Mouse (Mus musculus): ENCODE data around the gene Dupd1.

The Dupd1 gene

DNA sequence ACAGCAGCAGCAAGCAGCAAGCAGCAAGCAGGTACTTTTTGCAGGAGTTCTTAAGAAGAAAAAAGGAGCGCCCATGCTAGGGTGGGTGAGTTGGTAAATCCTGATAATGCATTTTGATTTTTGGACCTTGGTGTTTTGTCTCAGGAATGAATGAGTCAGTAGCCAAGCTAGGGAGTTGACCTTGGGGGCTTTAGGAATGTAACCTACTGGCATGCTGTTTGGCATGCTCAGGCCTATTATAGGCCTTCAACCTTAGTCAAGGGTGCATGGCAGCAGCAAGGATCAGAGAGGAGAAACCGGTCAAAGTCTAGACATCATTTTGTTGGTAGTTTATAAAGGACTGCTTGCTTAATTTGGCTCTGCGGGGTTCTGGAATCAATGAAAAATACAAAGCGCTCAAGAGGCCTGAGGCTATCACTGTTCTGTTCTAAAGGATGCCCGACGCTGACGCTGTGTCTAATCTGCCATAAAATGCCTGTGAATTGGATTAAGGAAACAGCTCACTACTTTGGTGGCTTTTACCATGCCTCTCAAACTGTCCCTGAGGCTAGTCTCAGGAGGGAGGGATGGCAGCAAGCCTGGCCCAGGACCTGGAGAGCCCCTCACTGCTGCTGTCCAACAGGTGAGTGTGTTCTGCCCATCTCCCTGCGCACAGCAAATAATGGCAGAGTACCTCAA is 7.8 kb upstream of the Dupd1 start:
- no peak for DNase-seq (ENCODE audit: low read depth, low spot score)

DNA sequence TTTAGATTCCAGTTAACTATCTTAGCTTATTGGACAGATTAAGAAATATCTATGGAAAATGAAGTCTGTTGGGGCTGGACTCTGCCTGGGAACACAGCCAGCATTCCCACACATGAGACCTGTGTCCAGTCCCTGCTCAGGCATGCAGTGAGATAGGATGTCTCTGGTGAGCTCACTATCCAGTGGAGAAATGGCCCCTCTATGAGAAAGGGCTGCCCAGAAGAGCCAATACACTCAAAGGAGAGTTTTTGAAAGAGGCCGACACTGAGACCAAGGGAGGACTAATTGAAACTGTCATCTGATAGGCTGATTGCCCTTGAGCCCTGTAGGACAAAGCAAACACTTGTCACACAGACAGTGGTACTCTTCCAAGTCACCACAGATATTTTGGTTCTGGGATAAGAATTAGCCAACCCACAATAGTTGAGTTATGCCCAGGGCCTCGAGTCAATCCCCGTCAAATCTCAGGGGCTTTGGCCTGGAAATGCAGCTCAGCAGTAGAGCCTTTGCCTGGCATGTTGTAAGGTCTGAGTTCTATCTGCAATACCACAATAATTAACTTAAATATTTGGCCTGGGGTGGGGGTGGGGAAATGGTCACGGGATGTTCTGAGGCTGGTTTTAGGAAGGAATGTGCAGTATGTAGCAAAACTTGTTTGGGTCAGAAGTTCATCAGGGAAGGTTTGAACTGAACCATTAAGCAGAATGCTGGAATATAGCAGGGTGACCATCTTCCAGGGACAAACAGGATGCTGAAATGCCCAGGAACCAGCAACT is 6.2 kb upstream of the Dupd1 start:
- no peak for DNase-seq (ENCODE audit: low read depth, low spot score)

DNA sequence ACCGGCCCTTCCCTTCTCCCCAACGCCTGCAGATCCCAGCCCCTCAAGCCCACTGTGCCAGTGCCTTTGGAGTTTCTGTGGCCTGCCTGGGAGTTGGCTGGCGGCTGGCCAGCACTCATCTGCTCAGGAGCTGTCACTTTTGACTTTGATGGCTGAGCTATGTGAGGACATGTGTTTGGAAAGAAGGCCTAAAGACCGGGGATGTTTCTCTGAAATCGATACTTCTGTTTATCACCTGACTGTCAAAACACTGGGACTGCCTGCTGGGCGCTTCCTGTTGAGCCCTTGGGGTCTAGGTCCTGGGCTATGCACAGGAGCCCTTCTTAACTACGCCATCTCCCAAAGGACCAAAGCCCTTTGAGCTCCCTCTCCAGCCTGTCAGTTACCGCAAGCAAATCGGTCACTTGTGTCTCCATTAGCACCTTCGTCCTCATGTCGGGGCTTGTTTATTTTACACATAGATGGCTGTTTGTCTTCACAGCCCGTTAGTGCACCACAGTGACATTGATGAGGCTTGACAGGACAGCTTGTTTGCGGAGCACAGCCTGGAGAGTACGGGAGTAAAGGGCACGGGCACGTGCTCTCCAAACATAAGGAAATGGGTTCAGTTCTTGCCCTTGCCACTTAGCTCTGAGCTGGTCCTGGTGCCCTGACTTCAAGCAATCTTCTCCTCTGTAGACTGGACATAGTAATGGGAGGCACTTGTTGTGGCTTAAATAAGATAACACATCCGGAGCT is 5.4 kb upstream of the Dupd1 start:
- peak; percentile 44 for DNase-seq (ENCODE audit: low read depth, low spot score)

DNA sequence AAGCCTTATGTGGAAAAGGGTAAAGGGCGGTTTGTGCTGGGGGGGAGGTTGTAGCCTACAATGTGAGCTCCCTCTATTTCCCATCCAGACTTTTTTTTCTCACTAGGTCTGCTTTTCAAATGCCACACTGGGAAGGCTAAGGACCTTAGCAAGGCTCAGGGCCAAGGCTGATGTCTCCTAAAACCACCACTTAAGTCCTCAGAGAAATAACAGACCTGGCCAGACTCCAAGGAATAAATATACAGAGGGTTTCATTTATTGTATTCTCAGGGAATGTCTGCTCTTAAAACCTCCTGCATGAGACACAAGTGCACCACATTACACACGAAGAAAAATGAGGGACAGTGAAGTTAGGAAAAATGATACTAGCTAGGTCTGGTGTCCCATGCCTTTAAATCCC is 3.1 kb downstream of the Dupd1 start:
- DNase-seq (ENCODE audit: low read depth, low spot score), result no peak

DNA sequence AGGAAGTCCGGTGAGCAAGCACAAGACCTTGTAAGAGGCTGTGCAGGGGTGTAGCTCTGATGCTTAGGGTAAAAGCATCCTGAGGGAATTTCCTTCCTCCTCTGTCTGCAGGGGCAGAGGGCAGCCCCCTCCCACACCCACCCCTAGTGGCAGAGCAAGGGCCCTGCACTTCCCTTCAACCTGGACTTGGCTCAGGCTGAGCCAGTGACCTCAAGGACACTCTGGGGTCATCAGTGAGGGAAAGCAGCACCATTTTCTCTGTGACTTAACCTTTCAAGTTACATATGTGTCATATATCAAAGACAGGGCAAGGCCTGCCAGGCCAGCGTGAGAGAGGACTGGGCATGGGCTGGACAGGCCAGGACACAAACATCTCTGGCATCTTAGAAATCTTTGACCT is 4.8 kb downstream of the Dupd1 start:
- no peak for DNase-seq (ENCODE audit: low read depth, low spot score)

DNA sequence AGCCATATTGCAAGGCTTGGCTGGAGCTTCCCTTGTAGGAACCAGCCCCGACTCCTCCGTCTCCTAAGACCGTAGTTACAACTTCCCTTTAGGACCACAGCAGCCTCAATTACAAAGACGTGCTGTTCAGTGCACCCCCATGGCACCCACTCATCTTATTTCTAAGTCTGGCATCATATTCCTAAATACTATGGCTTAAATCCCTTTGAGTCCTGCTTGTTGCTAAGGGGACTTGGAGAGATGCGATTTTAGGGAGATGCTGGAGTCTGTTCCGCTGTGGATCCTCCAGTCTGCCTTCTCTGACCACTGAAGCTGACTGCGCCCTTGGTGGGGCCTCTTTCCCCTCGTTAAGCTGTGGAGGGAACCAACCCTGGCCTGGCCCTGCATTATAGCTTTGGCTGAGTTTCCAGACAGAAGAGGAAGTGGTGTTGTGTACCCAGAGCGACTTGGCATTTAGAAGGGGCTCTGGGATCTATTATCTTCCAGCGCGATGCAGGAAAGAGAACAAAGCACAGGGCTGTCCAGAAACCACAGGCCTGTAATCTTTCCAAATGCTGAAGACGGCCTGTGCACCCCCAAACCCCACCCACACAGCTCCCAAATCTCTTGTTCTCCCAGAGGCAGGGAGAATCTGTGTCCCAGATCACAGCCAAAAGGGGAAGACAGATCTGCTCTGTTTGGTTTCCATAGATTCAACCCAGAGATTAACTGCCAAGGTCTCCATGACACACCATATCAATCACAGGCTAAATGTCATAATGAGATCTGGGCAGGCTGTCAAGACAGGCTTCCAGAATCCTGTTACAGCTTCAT is 7.4 kb downstream of the Dupd1 start:
- DNase-seq (ENCODE audit: low read depth, low spot score), result no peak

DNA sequence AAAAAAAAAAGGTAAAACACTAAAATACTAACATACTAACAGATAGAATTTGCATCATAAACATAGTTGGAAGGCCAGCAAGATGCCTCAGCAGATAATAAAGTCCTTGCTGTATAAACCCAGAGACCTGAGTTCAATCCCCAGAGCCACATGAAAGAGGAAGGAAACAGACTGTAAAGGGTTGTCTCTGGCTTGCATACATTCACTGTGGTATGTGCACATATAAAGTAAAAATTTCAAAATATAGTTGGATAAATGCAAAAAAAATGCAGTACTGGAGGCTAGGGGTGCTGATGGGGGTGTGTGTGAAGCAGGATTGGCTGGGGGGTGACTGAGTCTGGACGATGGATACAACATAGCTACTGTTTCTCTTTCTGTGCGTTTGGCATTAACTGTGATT is 8.9 kb downstream of the Dupd1 start:
- no peak for DNase-seq (ENCODE audit: low read depth, low spot score)

DNA sequence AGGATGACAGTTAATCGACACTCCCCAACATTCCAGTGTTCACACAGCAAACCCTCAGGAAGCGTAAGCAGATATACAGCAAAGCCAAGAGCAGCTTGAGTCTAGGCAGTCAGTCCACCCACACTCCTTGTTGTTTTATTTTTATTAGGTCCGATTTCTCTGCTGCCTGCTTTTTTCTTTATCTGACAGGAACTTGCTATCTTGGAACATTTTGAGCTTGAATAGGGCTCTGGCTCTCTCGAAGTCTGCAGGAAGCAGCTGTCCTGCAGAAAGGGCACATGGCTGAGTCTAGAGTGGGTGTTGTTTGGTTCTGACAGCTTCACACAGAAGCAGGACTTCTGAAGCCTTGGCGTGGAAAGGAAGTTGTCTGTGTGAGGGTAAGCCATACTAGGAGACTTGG is 11.1 kb downstream of the Dupd1 start:
- DNase-seq (ENCODE audit: low read depth, low spot score), result no peak

DNA sequence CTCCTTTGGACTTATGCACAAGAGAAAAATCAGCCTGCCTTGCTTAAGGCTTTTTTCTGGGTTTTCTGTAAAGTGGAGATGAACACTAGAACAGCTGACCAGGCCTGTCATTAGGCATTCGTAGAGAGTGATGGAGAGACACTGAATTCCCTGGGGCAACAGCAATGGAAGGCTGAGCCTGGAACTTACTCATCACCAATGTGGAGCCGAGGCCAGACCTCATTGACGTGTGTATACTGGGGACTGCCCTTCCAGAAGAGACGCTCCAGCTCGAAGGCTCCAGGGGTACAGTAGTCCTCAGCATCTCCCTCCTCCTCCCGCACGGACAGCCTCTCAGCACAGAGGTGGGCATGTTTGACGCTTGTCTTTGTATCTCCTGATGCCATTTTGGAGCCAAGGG is 11.7 kb downstream of the Dupd1 start:
- no peak for DNase-seq (ENCODE audit: low read depth, low spot score)

DNA sequence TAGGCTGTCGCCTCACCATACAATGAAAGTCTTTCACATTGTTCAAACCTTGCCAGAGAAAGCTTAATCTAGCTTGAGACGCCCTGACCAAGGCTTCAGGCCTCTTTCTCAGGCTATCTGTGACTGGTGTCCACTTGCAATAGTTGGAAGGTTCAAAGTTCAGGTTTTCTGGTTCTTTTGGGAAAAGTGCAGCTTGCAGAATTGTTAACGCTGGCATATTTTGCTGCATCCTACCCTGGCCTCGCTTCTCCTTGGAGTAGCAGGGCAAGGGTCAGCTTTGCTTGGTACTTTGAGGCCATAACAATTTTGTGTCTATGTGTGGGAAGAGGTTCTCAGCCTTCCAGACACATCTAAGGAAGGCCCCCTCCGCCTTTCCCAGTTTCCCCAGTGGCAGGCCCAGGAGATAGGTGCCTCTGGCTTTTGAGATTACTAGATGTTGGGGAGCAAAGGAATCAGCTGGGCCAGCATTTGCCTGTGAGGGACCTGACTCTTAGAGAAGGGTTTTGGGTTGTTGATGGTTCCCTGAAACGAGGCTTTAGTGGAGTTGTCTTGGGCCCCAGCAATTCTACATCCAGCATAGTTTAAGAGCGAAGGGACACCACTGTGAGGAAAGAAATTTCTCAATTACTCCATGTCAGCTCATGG is 18.1 kb downstream of the Dupd1 start:
- no peak for DNase-seq (ENCODE audit: low read depth, low spot score)

DNA sequence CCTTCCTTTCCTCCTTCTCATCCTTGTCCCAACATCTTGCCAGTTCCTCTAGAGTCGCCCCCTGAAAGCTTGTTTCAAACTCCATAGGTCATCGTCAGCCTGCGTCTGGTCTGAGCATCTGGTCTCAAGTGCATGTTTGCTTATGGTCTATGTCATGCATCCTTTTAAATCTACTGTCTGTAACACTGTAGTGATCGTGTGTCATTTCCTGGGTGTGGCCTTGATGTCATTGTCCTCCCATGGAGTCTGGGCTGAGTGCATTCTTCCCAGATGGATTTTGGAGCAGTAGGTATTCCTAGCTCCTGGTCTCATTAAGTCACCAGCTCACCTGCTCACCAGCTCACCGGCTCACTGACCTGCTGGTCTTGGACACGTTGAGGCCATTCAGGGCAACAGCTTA is 19.4 kb downstream of the Dupd1 start:
- DNase-seq (ENCODE audit: low read depth, low spot score), result no peak

DNA sequence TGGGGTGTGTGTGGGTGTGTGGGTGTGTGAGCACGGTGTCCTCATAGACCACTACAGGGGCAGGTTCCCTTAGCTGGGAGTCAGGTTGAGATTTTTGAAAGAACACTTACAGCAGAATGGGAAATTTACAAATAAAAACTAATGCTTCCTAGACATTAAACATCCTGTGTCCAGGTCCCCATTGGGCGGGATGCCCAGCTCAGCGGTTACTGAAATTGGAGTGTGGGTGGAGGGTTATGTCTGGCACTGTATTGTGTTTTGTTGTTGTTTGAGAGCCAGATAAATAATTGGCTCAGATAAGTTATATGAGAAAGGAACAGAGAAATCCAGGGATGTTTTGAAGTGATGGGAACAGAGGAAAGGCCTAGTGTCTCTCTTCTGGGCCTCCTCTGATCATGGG is 23.3 kb downstream of the Dupd1 start:
- DNase-seq (ENCODE audit: low read depth, low spot score), result no peak

DNA sequence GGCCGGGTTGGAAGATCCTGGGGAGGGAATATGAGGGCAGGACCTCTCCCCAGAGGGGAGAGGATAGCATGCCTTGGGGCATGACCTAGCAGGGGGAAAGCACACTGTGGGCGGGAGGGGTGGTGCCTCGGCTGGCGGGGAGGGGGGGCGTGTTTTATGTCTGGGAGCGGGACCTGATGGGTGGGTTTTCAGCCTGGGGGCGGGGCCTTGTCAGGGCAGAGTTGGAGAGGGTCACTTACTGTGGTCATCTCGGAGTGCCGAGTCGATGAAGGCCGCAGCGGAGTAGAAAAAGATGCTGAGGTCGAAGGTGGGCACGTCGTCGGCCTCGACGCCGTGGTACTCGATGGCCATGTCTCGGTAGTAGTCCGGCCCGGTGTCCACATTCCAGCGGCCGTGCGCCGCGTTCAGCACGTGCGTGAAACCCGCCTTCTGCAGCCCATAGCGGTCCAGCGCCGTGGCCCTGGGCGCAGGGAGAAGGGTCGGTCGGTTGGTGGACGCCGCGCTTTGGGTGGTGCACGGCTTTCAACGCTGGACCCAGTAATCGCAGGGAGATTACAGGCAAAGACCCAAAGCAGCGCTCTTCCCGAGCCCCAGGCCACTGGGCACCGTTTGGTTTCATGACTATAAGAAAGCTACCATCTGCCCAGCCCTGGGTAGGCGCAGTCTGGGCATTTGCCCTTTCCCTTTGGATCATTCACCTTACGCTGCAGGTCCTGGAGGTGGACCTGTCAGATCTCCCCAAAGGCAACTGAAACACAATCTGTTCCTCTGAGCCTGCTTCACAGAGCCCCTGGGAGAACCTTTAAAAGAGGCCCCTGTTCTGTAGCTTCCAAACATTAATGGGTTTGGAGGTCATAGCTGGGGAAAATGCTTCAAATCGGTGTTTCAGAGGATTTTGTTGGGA is 27.7 kb downstream of the Dupd1 start:
- no peak for DNase-seq (ENCODE audit: low read depth, low spot score)

DNA sequence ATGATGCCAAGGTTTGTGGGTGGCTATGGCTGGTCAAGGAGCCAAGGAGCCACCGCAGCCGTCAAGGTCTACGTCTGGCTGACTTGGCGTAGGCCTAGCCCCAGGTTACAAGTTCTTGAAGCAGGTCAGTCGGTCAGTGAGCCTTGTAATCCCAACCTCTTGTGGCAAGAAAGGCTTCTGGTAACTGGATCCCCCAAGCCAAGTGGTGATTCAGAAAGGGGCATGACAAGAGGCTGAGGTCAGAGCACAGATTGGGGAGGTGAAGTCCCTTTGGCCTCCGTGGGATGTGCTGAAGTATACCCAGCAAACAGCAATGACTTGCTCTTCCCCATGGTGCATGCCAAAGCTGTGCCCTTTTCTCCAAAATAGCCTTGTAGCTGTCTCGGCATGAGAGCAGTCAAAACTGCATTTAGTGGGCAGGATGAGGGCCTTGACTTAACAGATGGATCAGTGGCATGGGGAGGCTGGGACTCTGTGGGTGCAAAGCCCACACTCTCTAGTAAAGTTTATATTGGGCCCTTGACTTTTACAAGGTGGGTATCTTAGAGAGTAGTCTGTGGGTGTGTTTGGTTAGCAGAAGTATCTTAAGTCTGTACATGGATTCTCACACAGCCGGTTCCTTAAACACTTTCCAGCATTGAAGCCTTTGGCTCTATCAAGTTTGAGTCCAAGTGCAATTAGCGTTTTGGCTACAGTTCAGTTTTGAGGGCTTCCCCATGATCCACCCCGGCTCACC is 28.8 kb downstream of the Dupd1 start:
- DNase-seq (ENCODE audit: low read depth, low spot score), result no peak

DNA sequence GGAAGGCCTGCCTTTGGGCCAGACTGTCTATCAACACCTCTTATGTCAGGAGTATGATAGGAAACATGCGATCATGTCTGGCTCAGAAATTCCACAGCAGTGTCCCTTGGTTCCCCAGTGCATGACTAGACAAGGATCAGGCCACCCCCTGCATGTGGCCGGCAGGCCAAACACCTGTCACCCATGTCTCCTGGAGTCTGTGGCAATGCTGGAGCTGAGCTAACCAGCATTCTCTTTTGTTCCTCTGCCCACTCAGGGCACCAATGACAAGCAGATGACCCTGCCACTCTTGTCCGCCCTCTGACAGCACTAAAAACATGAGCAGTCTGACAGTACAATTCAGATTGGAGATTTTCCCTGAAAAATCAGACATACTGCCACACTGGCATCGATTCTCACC is 30.5 kb downstream of the Dupd1 start:
- DNase-seq (ENCODE audit: low read depth, low spot score), result no peak

DNA sequence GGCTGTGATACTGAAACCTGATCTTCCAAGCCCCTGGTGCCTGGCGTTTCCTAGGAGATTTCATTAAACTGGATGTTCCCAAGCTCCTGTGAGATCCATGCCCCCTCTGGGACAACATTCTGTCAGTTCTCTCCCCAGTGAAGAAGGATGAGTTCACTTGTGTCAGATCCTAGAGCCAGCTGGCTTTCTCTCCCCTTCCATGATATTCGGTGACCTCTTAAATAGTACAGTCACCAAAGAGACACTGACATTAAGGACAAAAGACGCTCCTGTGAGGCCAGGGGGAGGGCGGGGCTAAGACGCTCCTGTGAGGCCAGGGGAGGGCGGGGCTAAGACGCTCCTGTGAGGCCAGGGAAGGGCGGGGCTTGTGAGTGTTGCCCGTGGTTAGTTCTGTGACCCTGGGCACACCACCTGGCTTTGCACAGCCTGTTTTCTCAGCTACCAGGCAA is 31.7 kb downstream of the Dupd1 start:
- DNase-seq (ENCODE audit: low read depth, low spot score), result peak; percentile 84

DNA sequence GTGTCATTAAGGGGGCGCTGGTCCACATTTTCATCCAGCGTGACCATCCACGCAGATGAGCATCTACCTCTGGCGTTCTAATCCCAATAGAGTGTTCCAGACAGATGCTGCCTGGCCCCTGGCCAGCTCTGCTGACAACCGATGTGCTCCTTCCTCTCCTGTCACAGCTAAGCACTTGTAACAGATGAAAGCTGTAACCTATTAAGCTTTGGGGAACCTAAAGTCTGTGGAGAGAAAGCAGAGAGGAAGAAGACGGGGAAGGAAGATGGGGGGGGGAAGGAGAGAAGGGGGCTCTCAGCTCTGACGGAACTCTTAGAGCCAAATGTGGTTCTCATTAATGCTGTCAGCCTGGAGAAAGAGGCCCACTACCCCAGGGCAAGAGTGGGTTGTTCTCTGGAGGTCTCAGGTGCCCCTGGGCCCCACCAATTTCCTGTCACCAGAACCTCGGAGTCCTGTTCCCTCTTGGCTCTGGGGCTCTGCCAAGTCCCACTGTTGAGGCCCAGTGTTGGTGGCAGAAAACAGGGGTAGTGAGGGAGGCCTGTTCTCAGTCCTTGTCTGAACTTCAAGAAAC is 34.7 kb downstream of the Dupd1 start:
- DNase-seq (ENCODE audit: low read depth, low spot score), result peak; percentile 66

DNA sequence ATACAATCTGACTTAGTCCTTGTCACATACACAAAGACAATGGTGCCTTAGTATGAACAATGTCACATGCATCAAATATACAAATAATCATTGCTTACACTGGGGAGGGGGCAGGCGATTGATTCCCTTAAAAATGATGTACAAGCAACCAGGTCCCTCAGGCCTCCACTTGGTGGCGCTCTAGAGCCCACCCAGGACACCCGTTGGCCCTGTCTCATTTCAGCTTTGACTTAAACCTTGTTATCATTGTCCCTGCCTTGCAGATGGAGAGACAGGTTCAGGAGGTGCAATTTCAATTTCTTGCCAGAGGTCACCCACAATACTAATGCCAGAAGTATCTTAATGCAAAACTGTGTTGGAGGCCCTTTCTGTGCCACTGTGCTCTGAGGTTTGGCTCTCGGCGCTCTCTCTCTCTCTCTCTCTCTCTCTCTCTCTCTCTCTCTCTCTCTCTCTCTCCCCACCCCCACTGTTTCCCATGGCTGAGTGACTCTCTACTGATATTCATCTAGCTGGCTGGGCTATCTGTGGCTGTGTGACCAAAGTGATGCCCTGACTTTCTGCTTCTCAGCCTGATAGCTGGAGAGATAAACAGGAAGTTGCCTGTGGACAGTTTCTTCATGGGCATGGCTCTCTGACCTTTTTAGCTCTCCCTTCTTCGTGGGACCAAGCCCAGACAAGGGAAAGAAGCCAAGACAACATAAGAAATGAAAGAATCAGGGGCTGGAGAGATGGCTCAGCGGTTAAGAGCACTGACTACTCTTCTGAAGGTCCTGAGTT is 35.7 kb downstream of the Dupd1 start:
- peak; percentile 74 for DNase-seq (ENCODE audit: low read depth, low spot score)

All from mesoderm, embryonic 11.5 days (tissue).